Mouse (Mus musculus) liver, adult 2 months (tissue): ENCODE results near the gene Scarb1.

Experiments
- CTCF ChIP-seq: fragments of 200-500 bp; IDR thresholded peaks from 2 replicates; pipeline ENCODE4 v1.5.1; 2011; ENCODE audit warnings: low read depth, low read length, control low read depth
- POLR2A ChIP-seq: fragments of 200-500 bp; IDR thresholded peaks from 2 replicates; pipeline ENCODE4 v1.6.1; 2011; ENCODE audit warnings: low read length, control low read depth; ENCODE audit not compliant: insufficient read depth; ENCODE audit errors: extremely low read depth

DNA sequence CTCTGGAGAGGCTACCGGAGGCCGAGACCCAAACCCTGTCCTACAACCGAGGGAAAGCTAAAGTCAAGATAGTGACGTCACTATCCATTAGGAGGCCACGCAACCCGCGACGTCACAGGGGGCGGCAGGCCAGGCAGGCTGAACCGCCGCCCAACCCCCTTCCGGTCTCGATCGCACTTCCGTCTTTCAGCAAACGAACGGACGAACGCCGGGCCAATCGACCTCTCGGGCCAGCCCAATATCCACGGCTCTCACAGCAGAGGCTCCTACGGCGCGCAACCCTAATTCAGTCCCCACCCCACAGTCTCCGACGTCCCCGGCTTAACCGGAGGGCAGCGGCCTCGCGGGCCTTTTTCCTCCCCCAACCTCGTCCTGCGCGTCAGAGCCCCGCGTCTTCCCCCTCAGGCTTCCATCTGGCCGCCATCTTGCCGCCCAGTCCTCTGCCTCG is 48.3 kb upstream of the Scarb1 start, which contains the start of gene Gm10382:
- TF ChIP-seq CTCF (no peak; the same call in 1 of the 2 replicates), POLR2A (no peak)
